Mouse (Mus musculus) stomach, postnatal 0 days (tissue): ENCODE measurements at regions not wholly inside any gene's neighbourhood (a gene's known extent, or its start where the extent isn't known, plus 50 kb on each side); places are given as distances from the start of the nearest gene placed in this dataset.

Experiments
- ATAC-seq: fragments of 200-750 bp; cut with Nextera tagmentation; 2 replicates; pipeline ENCODE4 v1.8.0; 2017; ENCODE audit not compliant: low FRiP score, low TSS enrichment
- DNase-seq: peaks from one replicate; pipeline ENCODE4 v3.0.0-alpha.2; 2016; ENCODE audit warnings: low spot score
- H3K27ac ChIP-seq: fragments of 300-500 bp; sonication (generic); replicated peaks from 2 replicates; pipeline ENCODE4 v1.5.1; 2014; ENCODE audit warnings: mild to moderate bottlenecking, control low read depth
- H3K27me3 ChIP-seq: fragments of 300-500 bp; sonication (generic); 2 replicates; pipeline ENCODE4 v1.6.1; 2014; ENCODE audit warnings: low read length; ENCODE audit not compliant: control insufficient read depth, insufficient read depth
- H3K36me3 ChIP-seq: fragments of 300-500 bp; sonication (generic); 2 replicates; pipeline ENCODE4 v1.6.1; 2014; ENCODE audit warnings: low read length, mixed read lengths; ENCODE audit not compliant: control insufficient read depth, insufficient read depth
- H3K4me1 ChIP-seq: fragments of 300-500 bp; sonication (generic); replicated peaks from 2 replicates; pipeline ENCODE4 v1.6.1; 2014; ENCODE audit warnings: antibody characterized with exemption; ENCODE audit not compliant: control insufficient read depth, insufficient read depth
- H3K4me2 ChIP-seq: fragments of 300-500 bp; sonication (generic); replicated peaks from 2 replicates; pipeline ENCODE4 v1.6.1; 2014; ENCODE audit warnings: low read depth, mild to moderate bottlenecking, control low read depth, moderate library complexity
- H3K4me3 ChIP-seq: fragments of 300-500 bp; sonication (generic); 2 replicates; pipeline ENCODE4 v1.5.1; 2014; ENCODE audit warnings: low read depth, low read length, control low read depth
- H3K9ac ChIP-seq: fragments of 300-500 bp; sonication (generic); 2 replicates; pipeline ENCODE4 v1.6.1; 2014; ENCODE audit warnings: mild to moderate bottlenecking, low read length, control low read depth, mixed read lengths
- H3K9me3 ChIP-seq: fragments of 300-500 bp; sonication (generic); 2 replicates; pipeline ENCODE4 v1.6.1; 2016; ENCODE audit warnings: low read length; ENCODE audit not compliant: control insufficient read depth
- CTCF ChIP-seq: IDR thresholded peaks from 2 replicates; pipeline ENCODE4 v1.5.1; 2016; ENCODE audit warnings: antibody characterized with exemption, low read depth, mild to moderate bottlenecking, moderate library complexity
- EP300 ChIP-seq: optimal IDR thresholded peaks from 2 replicates; pipeline ENCODE3; 2016; ENCODE audit warnings: antibody characterized with exemption
- WGBS: fragments of 180-500 bp; shearing (Covaris S2); extraction: QIAGEN DNeasy Blood & Tissue Kit; methylation state at CpG from one replicate; pipeline ENCODE4 v1.1.7; 2014; 5-methylcytosine and 5-hydroxymethylcytosine counted together

- Histone ChIP-seq H3K4me1 (no peaks in the 10 kb centered on the region), H3K4me2 (no peak overlapping the region), H3K9ac (no peak overlapping the region), H3K27me3 (no peaks in the 10 kb centered on the region), H3K9me3 (no peaks in the 10 kb centered on the region), H3K4me3 (no peak overlapping the region), H3K36me3 (no peaks in the 10 kb centered on the region), H3K27ac (no peak overlapping the region)
- ATAC-seq (no peak), DNase-seq (no peak)
- 81% methylated on average over 11 of the region's 11 CpGs for WGBS
- TF ChIP-seq CTCF (no peak), EP300 (no peak)
Measured at GRCm38 (mm10) chr10:40998799-40999198, 73.3 kb downstream of the Gpr6 start.

GRCm38 (mm10) chr10:40998330-40998729 is 73.8 kb downstream of the Gpr6 start:
- no peaks in the 10 kb centered on the region for H3K27me3 ChIP-seq
- no peaks in the 10 kb centered on the region for H3K9me3 ChIP-seq
- H3K4me1 ChIP-seq = no peaks in the 10 kb centered on the region
- no peak for ATAC-seq
- H3K27ac ChIP-seq = no peak overlapping the region
- H3K36me3 ChIP-seq = no peaks in the 10 kb centered on the region
- no peak overlapping the region for H3K4me2 ChIP-seq
- DNase-seq = no peak
- no peak overlapping the region for H3K4me3 ChIP-seq
- H3K9ac ChIP-seq = no peak overlapping the region
- TF ChIP-seq EP300 = no peak
- no peak for TF ChIP-seq CTCF
- WGBS = 62% methylated on average over 7 of the region's 7 CpGs

- WGBS = 43% methylated on average over 5 of the region's 5 CpGs
- Histone ChIP-seq H3K9ac (no peak overlapping the region), H3K27ac (no peak overlapping the region), H3K27me3 (no peaks in the 10 kb centered on the region), H3K9me3 (no peaks in the 10 kb centered on the region), H3K4me2 (no peak overlapping the region), H3K4me3 (no peak overlapping the region), H3K4me1 (no peaks in the 10 kb centered on the region), H3K36me3 (no peaks in the 10 kb centered on the region)
- DNase-seq = no peak
- no peak for TF ChIP-seq CTCF
- ATAC-seq = no peak
Measured at GRCm38 (mm10) chr10:40997606-40998005, 74.5 kb downstream of the Gpr6 start.
